8 mouse cellular contexts compared by ENCODE assay signal in genomic region chr9:102714893-102715505, GRCm38 (mm10). TPM values are rescaled to one million over a fixed set of nuclear protein-coding genes. Genes with fewer than 3 reads are reported as not detected.
DNase-seq lines count a peak whose midpoint lies in the region; ATAC-seq and TF ChIP-seq lines count a peak whose summit lies in the region.

No protein-coding gene starts in this region.

- peak; percentile 40 for TF ChIP-seq CTCF in lung, postnatal 0 days (IDR thresholded peaks at IDR 0.05)
- TF ChIP-seq CTCF in forebrain, postnatal 0 days (IDR thresholded peaks at IDR 0.05; ENCODE audit: low read depth), result no peak

- no peaks in the 10 kb centered on the region for H3K9me3 ChIP-seq in lung, postnatal 0 days (ENCODE audit: low read length)
- H3K9me3 ChIP-seq in forebrain, postnatal 0 days (ENCODE audit: low read length), result no peaks in the 10 kb centered on the region
- no peaks in the 10 kb centered on the region for H3K9me3 ChIP-seq in forebrain, embryonic 15.5 days

- ATAC-seq in lung, postnatal 0 days, result peak; percentile 43
- no peak for ATAC-seq in forebrain, postnatal 0 days
- ATAC-seq in forebrain, embryonic 15.5 days (replicated peaks), result no peak

- WGBS in lung, postnatal 0 days, result 11% methylated on average over 7 of the region's 7 CpGs
- WGBS in forebrain, postnatal 0 days, result 13% methylated on average over 7 of the region's 7 CpGs
- WGBS in forebrain, embryonic 15.5 days, result 10% methylated on average over 7 of the region's 7 CpGs

- H3K27me3 ChIP-seq in lung, postnatal 0 days (replicated peaks; ENCODE audit: insufficient read depth, low read length), result no peaks in the 10 kb centered on the region
- no peaks in the 10 kb centered on the region for H3K27me3 ChIP-seq in forebrain, postnatal 0 days (ENCODE audit: insufficient read depth, low read length)
- H3K27me3 ChIP-seq in forebrain, embryonic 15.5 days, result no peaks in the 10 kb centered on the region

- peak overlapping the region; percentile 27; the same call in 1 of the 2 replicates for H3K4me2 ChIP-seq in lung, postnatal 0 days (replicated peaks; ENCODE audit: low read depth, low read length)
- no peak overlapping the region for H3K4me2 ChIP-seq in forebrain, postnatal 0 days (ENCODE audit: low read depth)
- H3K4me2 ChIP-seq in forebrain, embryonic 15.5 days (replicated peaks), result no peak overlapping the region

- H3K27ac ChIP-seq in lung, postnatal 0 days (ENCODE audit: low read length), result peak overlapping the region; percentile 77
- H3K27ac ChIP-seq in forebrain, postnatal 0 days (ENCODE audit: low read depth, low read length), result no peak overlapping the region
- H3K27ac ChIP-seq in forebrain, embryonic 15.5 days (replicated peaks), result no peak overlapping the region

- intact Hi-C loops in gastrocnemius, postnatal 36 days (cut with DNase I), result loop anchor here (1.0 to 5.0 kb wide), 3 partner anchors 64 to 152 kb away; no protein-coding TSS in a partner anchor

- TF ChIP-seq EP300 in lung, postnatal 0 days (IDR thresholded peaks at IDR 0.05), result peak; percentile 94

- DNase-seq in gastrocnemius, postnatal 10 days, result peak; percentile 18
- no peak for DNase-seq in gastrocnemius, postnatal 36 days
- DNase-seq in adrenal gland, postnatal 14 days, result peak; percentile 50
- peak; percentile 25 for DNase-seq in heart, postnatal 4 days
- peak; percentile 96 for DNase-seq in lung, postnatal 0 days (ENCODE audit: low spot score)
- no peak for DNase-seq in ovary, postnatal 10 days (ENCODE audit: low spot score)
- DNase-seq in forebrain, postnatal 0 days, result no peak

- H3K9ac ChIP-seq in lung, postnatal 0 days (replicated peaks; ENCODE audit: low read depth), result no peak overlapping the region
- H3K9ac ChIP-seq in forebrain, postnatal 0 days, result no peak overlapping the region
- H3K9ac ChIP-seq in forebrain, embryonic 15.5 days (replicated peaks), result no peak overlapping the region

- H3K36me3 ChIP-seq in lung, postnatal 0 days (ENCODE audit: insufficient read depth, low read length), result peaks cover under 1% of the 10 kb centered on the region; the same call in 1 of the 2 replicates
- H3K36me3 ChIP-seq in forebrain, postnatal 0 days (ENCODE audit: insufficient read depth), result no peaks in the 10 kb centered on the region
- H3K36me3 ChIP-seq in forebrain, embryonic 15.5 days, result no peaks in the 10 kb centered on the region

- peaks cover 16% of the 10 kb centered on the region for H3K4me1 ChIP-seq in lung, postnatal 0 days (ENCODE audit: insufficient read depth, low read depth, low read length)
- peaks cover 5% of the 10 kb centered on the region for H3K4me1 ChIP-seq in forebrain, postnatal 0 days (ENCODE audit: insufficient read depth)
- peaks cover 28% of the 10 kb centered on the region for H3K4me1 ChIP-seq in forebrain, embryonic 15.5 days

- no peak overlapping the region for H3K4me3 ChIP-seq in lung, postnatal 0 days (ENCODE audit: low read depth, low read length)
- no peak overlapping the region for H3K4me3 ChIP-seq in forebrain, postnatal 0 days (ENCODE audit: low read depth, low read length)
- H3K4me3 ChIP-seq in forebrain, embryonic 15.5 days, result no peak overlapping the region

RNA-seq across cellular contexts. Expression of gene Amotl2, which starts 1.5 kb away (rescaled TPM):
- total RNA-seq in gastrocnemius, postnatal 10 days (2021), result 10 to 100 TPM; 32.9 to 43.7 TPM
- 10 to 100 TPM; 12.0 to 20.5 TPM for total RNA-seq in gastrocnemius, postnatal 36 days (2021)
- 160 and 219 TPM in 2 replicates for total RNA-seq in adrenal gland, postnatal 14 days (2021)
- total RNA-seq in heart, postnatal 4 days (2021), result 10 to 100 TPM; 90.0 to 91.6 TPM
- polyA plus RNA-seq in lung, postnatal 0 days (2015; fragmentation: Nextera tagmentation; extraction: Ambion mirVana), result 50.3 and 56.3 TPM in 2 replicates
- 85.8 and 106 TPM in 2 replicates for total RNA-seq in forebrain, postnatal 0 days (2014; rRNA removed)
- 24.8 and 27.6 TPM in 2 replicates for polyA plus RNA-seq in forebrain, postnatal 0 days (2015; fragmentation: Nextera tagmentation; extraction: Ambion mirVana)
- polyA plus RNA-seq in forebrain, embryonic 15.5 days (2015; fragmentation: Nextera tagmentation; extraction: Ambion mirVana), result 65.9 and 69.9 TPM in 2 replicates

Comparison
In these comparisons a context has a peak if more than half of its experiments do, and no peak if none do; other contexts are left out.
1. DNase-seq: peak in gastrocnemius, postnatal 10 days (single experiment), adrenal gland, postnatal 14 days (single experiment), heart, postnatal 4 days (single experiment) and lung, postnatal 0 days (single experiment); none in gastrocnemius, postnatal 36 days (0 of 2), ovary, postnatal 10 days (single experiment) and forebrain, postnatal 0 days (single experiment).